Mouse (Mus musculus) megakaryocyte, embryonic 14.5 days (primary cell): Measurements from ENCODE around the gene Tmem216.

ENCODE experiments used
- FLI1 ChIP-seq: IDR thresholded peaks from 2 replicates; pipeline ENCODE4 v1.6.1; 2012; ENCODE audit warnings: low read length, inconsistent platforms, mixed read lengths
- GATA1 ChIP-seq: IDR thresholded peaks from 3 replicates; pipeline ENCODE4 v1.6.1; 2012; ENCODE audit warnings: mixed read lengths, low read length, inconsistent platforms, borderline replicate concordance

- no peak for TF ChIP-seq GATA1
- TF ChIP-seq FLI1: no peak
Measured at GRCm38 (mm10) chr19:10520355-10520754, 35.7 kb downstream of the Tmem216 start.
